Mouse (Mus musculus) right cerebral cortex, postnatal 14 days (tissue): ENCODE results near the gene Fcgrt.
"Not testable (repeated sequence)": the region's sequence is repeated elsewhere in the genome, so short reads cannot be mapped to it uniquely, and the experiment has no call there.

ENCODE experiments used
- DNase-seq: peaks from one replicate; pipeline ENCODE4 v3.0.0; 2022

The Fcgrt gene

GRCm38 (mm10) chr7:45103652-45104180 lies at the start of gene Fcgrt:
TSS of gene Fcgrt (minus strand) at chr7:45103851.
- DNase-seq = no peak

DNA sequence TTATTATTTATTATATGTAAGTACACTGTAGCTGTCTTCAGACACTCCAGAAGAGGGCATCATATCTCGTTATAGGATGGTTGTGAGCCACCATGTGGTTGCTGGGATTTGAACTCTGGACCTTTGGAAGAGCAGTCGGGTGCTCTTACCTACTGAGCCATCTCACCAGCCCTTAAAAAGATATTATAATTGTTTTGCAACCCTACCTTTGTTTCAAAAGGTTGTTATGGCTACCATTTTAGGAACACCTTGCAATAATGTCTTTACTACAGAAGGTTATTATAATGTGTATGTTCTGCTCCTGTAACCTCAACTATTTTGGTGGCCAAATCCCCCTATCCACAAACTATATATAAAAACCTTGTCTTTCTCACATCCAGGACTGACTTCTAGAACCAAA lies 49.4 kb upstream of the Fcgrt start:
- not testable (repeated sequence) for DNase-seq

DNA sequence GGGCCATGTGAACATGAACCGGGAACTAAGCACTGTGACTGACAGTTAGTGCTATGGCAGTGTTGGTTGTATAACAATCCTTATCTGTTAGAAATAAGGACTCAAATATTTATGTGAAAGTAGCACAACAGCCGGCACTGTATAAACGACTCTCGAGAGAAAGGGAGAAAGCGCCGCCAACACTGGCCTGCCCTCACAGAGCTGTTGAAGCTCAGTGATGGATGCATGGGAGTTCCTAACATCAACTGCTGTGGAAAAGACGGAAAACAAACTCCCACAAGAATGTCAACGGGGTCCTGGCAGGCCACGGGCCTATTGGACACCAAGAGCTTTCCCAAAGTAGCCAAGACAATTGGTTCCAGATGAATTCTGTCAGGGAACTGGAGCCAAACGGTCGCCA lies 47.7 kb upstream of the Fcgrt start:
- no peak for DNase-seq

DNA sequence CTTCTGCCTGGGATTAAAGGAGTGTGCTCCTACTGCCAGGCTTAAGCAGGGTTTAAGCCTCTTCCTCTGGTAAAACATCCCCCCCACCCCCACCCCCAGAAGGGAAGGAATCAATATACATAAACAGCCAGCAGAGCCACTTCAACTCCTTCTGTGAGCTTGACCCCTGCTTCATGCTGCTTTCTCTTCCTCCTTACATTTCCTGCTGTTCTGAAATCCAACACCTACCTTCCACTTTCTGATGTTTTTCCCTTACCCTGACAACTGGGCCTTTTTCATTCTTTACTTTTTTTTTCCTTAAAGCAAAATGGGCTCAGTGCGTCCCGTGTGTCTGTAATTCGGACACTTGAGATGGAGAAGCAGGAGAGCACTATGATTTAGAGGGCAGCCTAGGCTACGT lies 46.7 kb upstream of the Fcgrt start:
- DNase-seq = no peak

GRCm38 (mm10) chr7:45149545-45149944 lies 45.9 kb upstream of the Fcgrt start:
- DNase-seq = no peak

DNA sequence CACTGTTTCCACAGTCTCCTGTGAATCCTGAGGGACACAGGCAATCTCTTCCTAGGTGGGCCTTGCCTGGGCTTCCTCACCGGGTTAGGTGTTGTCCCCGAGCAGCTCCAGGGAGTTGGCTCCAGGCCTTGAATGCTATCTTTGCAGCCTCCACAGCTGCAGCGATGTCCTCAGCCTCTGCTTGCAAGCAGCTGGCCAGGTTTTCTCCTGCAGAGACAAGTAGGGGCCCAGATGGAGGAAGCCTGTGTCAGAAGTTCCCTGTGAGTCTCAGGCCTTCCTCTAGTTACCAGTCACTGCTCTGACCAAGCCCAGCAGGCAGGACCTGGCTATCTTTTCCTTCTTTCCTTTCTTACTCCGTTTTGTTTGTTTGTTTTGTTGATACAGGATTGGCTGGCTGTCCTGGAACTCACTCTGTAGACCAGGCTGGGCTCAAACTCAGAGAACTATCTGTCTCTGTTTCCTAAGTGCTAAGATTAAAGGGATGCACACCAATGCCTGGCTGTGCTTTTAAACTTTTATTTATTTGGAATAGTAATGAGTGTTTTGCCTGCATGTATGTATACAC lies 45.0 kb upstream of the Fcgrt start:
- no peak for DNase-seq

- no peak for DNase-seq
Measured at GRCm38 (mm10) chr7:45147899-45148298, 44.2 kb upstream of the Fcgrt start.

DNA sequence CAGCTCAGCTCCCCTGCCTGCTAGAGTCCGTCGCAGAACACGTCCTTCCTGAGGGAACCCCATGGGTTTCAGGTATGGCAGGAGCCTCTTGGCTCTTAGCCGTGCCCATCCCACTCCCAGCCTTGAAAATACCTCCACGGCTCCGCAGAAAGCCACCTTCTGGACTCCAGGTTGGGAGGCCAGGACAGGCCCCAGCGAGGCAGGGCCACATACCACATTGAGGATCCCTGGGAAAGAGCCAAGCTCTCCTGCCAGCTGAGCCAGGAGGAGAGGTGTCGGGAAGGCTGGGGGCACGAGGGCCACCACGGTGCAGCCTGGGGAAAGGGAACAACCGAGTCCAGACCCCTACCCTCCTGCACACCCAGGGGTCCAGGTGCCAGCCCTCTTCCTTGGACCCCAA lies 43.6 kb upstream of the Fcgrt start:
- DNase-seq = no peak

GRCm38 (mm10) chr7:45145460-45145859 lies 41.8 kb upstream of the Fcgrt start:
- no peak for DNase-seq

- DNase-seq = no peak
Measured at GRCm38 (mm10) chr7:45144368-45145174, 40.9 kb upstream of the Fcgrt start.

DNA sequence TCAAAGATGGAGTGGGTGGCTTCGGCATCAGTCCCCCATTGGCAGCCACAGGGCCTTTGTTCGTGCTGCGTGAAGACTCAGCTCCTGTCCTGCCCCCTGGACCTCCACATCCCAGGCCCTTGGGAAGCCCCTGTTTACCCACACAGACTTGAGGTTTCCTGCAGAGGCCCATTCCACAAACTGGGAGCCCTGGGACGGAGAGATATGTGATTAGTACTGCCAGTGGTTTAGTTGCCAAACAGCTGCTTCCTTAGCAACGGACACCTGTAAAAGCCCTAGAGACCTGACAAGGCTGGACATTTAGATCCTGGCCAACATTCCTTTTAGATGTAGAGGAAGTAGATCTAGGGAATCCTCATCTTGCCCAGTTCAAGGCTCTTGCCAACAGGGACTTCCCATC lies 38.3 kb upstream of the Fcgrt start:
- no peak for DNase-seq

DNA sequence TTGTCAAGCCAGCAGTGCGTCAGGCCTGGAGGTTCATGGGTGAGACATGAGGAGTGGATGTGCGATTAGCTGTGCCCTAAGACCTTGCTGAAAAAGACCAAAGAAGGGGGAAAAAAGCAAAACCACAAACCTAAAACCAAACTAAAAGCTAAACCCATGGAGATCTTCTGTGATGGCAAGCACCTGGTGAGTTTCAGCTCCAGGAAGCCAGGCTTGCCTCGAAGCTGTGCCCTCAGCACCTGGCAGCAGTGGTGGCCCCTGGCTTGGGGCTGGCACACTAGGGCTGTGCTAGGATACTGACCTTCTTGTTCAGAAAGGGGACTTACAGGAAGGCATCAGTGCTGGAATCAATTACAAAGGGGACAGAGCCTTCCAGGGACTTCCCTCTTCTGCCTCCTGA lies 37.7 kb upstream of the Fcgrt start:
- no peak for DNase-seq

- no peak for DNase-seq
Measured at GRCm38 (mm10) chr7:45139904-45140723, 36.5 kb upstream of the Fcgrt start.

DNA sequence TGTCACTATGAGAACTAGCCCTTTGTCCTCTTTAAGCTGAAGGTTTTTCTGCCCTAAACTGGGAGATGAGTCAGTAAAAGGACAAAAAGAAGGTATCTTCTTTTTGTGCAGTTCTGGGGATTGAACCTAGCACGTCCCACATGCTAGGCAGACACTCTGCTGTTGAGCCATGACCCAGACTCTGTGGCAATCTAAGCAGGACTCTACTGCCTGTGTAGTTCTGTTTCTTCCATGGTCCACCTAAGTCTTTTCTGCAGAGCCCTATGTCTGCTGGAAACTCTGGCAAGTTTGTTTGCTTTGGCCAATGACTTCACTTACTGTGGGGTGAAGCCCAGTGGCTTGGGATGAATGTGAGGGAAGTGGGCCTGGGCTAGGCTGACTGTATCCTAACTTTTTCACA lies 34.8 kb upstream of the Fcgrt start:
- DNase-seq = no peak

- DNase-seq = no peak
Measured at GRCm38 (mm10) chr7:45137171-45138006, 33.7 kb upstream of the Fcgrt start.

- DNase-seq = peak; percentile 86
Measured at GRCm38 (mm10) chr7:45135993-45136567, 32.4 kb upstream of the Fcgrt start, which contains the start of the genes Gm45713 and Flt3l. TSS of gene Gm45713 (minus strand) at chr7:45136231. TSS of gene Flt3l (minus strand) at chr7:45136432.

- DNase-seq = no peak
Measured at GRCm38 (mm10) chr7:45135370-45135769, 31.7 kb upstream of the Fcgrt start.

- no peak for DNase-seq
Measured at GRCm38 (mm10) chr7:45134544-45135026, 30.9 kb upstream of the Fcgrt start.

GRCm38 (mm10) chr7:45133446-45134159 lies 30.0 kb upstream of the Fcgrt start:
- DNase-seq = no peak

DNA sequence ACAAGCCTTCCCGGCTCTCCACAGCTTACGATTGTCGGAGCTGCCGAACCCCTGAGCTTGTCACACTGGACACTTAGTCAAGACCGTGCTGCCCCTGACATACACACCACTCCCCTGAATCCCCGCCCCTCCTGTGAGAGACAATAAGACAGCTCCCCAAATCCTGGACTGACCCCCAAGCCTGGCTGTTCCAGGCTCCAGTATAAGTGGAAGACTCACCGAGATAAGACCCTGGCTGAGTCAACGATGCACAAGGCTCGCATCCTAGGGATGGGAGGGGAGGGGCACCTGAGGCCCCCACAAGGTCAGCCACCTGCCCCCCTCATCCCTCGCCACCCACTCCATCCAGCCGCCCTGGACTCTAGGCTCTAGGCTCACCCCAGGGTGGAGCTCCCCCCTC lies 28.2 kb upstream of the Fcgrt start:
- DNase-seq = no peak
